Mouse (Mus musculus) ovary, adult 18-20 months (tissue): ENCODE data around the gene Stox2.

Experiments
- DNase-seq: peaks from one replicate; pipeline ENCODE4 v3.0.0; 2022; ENCODE audit warnings: low spot score, mixed read lengths

Gene Stox2

DNA sequence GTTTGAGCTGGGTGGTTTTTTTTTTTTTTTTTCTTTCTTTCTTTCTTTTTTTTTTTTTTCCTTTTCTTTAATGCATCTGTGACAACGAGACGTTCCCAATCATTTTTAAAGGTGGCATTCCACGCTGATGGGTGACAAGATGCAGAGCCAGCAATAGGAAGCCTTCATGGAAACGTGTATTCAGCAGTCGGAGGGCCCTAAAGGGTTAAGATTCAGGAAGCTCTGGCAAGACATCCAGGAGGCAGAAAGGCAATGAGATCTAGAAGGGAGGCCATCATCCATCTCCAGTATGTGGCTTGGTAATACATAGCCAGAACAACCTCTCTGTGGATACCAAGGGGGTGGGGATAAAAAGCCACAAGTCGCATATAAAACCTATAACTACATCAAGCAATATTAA, 156.5 kb downstream of the Stox2 start:
- no peak for DNase-seq

DNA sequence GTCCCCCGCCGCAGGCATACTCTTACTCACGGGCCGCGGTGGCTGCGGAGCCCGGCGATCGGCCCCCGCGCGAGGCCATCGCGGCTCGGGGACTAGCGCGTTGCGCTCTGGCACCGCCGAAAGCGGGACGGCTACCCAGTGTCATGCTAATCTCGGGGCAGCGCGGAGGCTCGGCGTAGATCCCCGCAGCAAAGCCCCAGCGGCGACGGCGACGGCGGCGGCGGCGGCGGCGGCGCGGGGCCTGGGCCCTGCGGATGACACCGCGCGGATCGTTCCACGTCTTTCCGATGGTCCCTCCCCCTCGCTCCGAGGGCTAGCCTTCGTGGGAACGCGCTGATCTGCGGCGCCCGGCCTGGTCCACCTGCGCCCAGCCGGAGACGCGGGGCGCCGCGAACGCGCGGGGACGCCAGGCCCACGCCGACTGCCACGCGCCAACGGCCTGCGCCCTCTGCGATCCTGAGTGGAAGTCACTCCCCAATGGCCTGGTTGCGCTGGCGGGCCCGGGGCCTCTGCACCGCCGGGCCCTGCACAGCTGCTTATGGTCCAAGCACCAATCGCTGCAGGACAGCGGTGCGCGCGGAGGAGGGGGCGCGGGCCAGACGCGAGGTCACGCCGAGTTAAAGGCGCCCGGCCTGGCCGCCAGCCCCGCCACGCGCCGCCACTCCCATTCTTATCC, 157.2 kb downstream of the Stox2 start:
- peak; percentile 66 for DNase-seq

DNA sequence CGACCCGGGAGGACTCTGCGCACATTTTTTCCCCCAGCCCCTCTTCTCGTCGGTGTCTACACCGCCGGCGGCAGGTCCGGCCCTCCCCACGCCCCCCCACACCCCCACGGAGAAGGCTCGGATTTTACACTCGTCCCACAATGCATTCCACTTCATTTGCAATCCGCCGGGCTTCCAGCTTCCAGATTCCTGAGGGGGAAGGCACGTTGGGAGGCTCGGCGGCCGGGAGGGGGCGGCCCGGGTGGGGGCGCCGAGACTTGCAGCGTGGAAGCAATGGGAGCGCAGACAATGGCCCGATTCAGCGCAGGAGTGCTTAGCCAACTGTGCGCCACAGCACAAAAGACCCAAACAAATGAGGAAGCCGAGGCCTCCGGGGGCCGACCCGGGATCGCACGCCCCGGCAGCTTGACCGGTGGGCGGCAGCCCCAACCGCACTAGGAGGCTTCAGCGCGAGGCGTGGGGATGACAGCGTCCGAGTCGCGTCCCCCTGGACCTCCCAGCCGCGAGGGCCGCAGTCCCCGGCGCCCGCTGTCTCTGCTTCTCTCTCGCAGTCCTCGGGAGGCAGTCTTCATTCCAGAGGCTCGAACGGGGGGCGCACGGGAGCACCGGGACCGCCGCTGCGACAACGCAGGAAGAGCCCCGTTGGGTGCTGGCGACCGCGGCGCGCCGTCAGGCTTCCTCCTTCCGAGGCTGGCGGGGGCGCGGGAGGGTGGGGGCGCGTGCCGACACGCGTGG, 157.9 kb downstream of the Stox2 start:
- DNase-seq, result no peak

DNA sequence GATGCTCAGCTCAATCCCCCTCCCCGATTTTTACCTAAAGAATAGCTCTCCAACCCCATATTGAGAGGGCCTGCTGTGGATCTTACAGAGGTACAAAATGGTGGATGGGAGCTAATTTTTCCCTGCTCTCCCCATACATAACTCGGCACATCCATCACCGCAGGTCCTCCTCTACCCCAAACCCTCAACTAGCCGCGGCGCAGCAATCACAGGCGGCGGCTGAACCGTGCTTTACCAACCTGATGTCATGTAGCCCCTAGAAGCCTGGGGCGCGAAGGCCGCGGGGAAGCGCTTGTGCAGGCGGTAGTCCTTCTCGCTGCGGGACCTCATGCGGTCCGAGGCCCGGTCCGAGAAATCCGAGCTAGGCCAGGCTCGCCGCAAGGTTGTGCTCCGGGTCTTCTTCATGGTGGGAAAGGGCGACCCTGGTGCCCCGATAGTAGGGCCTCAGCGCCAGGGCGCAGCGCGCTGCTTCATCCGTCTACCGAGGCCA, 158.5 kb downstream of the Stox2 start:
- no peak for DNase-seq

DNA sequence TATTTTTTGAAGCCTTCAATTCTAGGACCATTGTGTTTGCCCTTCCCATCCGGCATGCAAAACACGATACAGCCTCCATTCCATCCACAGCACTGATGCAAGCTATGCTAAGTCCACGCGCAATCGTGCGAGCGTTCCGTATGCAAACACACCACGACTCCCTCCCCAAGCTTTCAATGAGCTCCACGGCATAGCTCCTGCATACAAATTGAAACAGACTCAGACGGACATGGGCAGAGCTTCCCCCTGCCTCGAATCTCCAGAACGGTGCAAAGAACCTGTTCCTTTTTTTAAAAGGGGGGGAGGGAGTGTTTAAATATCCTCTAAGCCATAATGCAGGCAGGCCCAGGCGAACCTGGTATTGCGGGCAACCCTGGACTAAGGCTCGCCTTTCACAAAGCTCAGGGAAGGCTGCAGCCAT, 159.0 kb downstream of the Stox2 start:
- DNase-seq, result no peak

DNA sequence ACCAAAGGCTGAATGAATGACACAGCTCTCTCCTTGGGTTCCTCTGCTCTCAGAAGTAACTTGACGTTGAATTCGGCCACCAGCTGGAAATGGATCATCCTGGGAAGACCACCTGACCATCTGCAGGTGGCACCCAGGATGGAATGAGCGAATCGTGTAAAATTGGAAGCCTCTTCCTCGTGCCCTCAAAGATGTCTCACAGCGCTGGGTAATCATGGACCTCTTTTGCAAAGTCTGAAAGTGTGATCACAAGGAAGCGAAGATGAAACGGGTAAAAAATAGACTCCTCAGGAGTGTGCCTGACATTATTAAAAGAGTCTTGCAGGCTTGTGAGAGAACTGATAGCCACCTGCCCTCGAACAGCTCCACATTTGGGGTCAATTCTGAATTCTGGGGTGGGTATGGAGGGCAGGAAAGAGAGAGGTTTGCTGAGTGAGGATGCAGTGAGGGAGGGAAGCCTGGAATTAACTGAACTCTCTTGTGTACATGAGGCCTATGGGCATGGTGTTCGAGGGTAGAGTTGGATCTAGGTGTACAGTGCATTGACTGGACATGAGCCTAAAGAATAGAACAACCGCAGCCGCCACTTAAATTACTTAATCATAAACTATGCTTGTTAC, 160.0 kb downstream of the Stox2 start:
- no peak for DNase-seq

DNA sequence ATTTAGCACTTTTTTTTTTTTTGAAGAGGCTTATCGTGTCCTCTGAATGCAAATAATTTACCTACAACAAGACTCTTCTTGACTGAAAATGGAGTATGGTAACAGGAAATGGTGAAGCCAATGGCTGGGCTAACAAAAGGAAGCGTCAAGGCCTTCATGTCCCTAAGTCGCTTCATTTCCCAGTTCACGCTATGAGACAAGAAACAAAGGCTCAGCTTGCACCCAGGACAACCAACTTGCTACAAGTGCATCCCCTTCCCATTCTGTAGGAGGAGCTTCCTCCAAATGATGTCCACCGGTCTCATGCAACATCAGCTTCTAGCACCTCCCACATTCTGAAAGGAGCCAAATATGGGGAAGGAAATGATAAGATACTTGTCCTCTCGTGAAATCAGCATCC, 160.7 kb downstream of the Stox2 start:
- no peak for DNase-seq

DNA sequence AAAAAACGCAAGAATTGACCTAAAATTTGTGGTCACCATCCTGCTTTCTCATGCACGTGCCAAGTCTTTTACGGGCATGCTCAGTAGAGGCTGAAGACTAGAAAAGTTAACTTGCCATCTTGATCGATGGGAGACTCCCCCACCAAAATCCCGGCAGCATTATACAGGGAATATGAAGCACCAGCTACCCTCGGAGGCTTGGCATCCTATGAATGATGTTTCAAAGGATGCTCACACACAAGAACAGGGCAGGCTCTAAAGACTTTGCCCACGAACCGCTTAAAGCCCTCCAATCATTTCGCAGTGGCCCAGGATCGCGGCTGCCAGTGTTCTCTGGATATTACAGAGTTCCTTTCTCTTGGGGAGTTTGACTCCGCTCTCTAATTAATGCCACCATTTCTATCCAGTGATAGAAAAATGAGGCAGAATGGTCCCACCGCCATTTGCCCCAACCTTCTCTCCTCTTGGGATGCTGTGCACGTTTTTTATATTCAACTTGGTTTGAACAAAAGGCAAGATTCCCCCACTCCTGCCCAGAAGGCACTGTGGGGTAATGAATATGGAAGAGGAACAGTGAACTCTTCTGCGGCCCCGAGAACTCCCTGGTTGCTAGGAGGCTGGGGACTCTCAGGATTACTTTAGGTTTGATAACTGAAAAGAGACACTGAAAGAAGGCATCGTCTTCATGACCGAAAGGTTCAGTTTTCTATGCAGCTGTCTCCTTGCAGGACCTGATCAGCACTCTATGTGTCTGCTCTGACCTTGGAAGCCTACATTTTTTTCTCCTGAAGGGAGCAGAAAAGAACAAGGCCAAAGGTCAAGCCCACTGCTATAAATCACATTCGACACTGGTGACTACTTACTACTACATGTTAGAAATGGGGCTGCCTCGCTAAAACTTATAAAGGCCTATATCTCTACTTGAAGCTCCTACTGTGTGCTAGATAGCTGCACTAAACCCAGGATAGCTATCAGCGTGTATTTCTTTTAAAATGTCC, 161.5 kb downstream of the Stox2 start:
- no peak for DNase-seq

DNA sequence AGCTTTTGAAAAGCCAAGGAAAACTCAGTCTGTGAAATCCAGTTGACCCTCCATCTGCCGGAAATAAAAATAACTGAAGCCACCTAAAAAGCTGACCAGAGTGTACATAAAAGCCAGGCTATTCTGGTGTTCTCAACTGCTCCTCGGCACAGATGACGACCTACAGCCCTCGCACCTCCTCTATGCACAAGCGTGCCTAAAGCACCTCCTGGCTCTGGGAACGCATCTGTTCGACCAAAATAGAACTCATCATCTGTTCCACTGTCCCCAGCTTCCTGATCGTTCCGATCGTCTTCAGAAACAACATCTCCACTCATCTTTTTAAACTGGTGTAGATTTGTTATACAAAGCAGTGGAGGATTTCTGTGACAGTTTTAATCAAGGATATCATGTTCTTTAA, 166.3 kb downstream of the Stox2 start:
- DNase-seq, result no peak

DNA sequence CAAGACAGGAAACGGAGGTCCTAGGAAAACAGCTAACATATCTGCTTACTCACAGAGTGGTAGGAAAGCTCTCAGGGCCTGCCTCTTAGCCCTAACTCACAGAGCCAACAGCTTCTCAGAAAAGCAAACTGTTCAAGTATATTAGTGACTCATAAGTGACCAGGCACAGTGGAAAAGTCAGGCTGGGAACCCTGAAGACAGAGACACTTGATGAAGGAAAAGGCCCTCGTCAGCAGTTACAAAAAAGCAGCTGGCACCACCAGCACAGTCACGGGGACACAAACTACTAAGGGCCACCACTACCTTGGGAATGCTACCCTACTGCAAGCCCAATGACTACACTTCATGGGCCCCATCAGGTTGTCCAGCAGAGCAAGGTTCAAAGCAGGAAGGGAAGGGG, 168.0 kb downstream of the Stox2 start:
- DNase-seq, result no peak

DNA sequence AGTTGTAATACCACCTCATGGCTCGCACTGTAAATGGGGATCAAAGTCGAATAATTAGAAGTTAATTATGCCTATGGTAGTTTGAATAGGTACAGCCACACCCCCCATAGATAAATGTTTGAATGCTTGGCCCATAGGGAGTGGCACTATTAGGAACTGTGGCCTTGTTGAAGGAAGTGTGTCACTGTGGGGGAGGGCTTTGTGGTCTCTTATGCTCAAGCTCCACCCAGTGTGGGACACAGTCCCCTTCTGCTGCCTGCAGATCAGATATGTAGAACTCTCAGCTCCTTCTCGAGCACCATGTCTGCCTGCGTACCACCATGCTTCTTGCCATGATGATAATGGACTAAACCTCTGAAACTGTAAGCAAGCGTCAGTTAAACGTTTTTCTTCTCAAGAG, 177.2 kb downstream of the Stox2 start:
- no peak for DNase-seq

DNA sequence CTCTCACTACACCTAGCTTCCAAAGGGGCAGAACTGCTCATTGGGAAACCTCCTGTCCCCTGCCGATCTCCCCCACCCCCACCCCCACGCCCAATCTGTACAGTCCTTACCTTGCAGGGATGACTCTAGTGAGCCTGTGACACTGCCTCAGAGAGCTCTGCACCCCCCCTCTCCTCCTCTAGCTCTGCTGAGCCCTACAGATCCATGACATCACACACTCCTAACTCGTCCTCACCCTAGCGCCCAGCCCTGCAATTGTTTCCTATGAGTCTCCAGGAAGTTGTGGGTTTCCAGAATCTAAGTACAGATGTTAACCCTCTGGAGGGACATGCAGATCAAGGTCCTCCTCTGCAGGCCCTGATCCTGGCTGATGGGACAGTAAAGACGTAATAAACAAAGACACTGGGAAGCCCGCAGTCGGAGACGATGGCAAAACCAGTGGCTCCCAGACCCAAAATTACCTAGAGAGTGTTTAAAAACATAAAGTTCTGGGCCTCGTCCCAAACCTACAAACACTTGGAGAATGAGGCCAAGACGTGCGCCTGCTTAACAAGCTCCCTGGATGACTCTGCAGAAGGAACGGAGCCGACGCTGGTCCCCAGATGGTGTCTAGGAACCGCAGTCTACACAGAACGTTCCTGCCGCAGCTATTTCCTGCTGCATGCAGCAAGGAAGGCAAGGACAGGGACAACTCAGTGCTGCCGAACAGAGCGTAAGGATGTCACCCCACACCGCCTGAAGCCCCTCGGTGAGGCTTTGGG, 177.9 kb downstream of the Stox2 start:
- DNase-seq, result no peak

DNA sequence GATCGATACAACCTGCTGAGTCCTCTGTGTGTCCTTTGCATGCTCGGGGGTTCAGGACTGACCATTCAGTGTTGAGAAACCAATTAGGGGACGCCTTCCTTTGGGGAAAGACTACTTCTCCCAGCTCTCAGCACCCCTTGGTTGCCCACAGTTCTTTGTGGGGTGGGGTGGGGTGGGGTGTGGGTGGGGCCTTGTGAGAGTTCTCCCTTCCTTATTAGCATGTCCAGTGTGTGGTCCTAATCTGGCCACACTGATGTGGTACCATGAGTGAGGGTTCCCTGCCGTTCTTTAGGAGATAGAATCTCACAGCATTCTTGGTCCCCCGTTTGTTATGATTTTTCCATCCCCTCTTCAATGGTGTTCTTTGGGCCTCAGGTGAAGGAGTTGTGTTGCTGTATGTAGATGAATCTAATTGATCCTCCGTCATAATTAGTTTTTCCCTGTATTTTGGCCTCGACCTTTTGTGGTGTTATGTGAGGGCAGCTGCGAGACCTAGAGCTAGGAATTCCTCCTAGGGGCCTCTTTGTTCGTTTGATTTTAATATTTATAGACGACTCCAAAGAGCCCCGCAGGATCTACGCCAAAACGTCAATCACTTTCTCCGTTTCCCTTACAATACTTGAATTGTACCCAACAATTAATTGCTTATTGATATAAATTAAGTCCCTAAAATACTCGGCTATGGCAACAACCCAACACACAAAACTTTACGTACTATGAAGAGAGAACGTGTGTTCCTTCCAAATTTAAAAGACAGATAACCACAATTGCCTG, 182.9 kb downstream of the Stox2 start:
- DNase-seq, result no peak

DNA sequence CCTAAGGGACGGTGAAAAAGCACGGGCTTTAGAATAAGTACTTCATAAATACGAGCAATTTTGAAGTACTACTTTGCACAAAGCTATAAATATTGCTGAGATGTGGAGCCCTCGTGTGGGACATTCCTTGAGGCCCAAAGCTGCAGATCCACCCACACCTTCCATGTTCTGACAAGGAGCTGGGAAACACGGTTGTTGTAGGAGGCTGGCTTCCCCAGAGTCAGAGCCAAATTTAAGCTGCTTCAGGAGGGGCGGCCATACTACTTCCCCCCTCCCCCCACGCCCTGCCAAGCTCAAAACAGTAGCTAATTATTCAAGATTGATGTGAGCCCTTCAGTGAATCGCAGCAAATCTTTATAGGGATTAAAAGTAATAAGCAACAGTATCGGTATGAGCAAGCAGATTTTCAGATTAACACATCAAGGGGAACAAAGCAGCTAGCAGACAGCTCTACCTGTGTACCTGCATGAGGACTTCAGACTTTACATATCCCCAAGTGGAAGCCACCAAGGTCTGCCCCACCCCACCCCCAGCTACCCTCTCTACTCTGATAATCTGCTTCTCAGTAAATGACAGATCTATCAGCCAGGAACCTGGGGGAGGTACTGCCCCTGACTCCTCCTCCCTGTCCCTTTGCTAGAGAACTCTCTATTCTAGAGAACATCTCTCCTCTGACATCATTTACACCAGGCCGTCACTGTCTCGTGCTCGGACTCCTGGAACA, 185.2 kb downstream of the Stox2 start:
- no peak for DNase-seq

DNA sequence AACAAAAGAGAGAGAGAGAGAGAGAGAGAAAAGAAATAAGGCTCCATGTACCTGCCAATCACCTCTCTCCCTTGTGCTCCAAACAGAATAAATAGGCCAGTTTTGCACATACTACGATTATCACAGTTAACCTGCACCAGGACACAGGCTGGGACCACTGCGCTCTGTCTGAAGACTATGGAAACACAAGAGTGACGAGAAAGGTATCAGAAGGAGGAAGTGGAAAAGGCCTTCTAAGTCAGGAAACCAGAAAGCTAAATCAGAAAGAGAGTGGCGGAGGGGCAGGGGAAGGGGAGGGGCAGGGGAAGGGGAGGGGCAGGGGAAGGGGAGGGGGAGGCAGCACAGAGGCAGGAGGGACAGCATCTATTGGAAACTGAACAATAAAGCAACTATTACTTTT, 195.3 kb downstream of the Stox2 start:
- no peak for DNase-seq

DNA sequence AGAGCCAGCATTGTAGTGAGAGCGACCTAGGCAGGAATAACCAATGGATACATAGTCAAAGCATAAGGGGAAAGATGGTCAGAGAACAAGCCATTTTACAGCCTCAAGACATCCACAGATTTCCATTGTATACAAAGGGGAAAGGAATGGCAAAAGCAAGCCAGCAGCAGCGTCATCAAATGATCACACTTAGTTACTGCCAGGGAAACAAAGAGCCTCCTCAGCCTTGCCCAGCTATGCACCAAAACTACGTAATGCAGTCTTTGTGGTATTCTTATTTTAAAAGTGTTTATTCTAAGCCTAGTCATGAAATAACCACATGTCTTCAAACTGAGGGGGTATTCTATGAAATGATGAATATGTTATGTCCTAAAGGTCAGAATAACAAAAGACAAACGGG, 201.0 kb downstream of the Stox2 start:
- no peak for DNase-seq

DNA sequence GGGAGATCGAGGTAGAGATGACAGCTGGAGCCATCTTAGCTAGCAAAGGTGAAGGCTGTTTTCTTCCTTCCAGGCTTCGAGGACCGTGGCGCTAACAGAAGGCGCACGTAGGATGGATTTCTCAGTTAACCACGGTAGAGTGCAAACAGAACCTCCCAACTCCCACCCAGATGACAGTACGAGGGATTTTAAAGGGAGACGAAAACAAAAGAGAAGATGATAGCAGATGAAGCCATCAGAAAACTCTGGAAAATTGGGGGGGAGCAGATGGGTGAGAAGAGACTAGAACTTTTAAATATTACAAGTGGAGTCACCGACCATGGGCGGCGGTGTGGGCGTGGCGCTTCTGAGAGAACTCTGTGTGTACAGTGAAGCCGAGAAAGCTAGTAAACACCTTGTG, 202.0 kb downstream of the Stox2 start:
- DNase-seq, result no peak

DNA sequence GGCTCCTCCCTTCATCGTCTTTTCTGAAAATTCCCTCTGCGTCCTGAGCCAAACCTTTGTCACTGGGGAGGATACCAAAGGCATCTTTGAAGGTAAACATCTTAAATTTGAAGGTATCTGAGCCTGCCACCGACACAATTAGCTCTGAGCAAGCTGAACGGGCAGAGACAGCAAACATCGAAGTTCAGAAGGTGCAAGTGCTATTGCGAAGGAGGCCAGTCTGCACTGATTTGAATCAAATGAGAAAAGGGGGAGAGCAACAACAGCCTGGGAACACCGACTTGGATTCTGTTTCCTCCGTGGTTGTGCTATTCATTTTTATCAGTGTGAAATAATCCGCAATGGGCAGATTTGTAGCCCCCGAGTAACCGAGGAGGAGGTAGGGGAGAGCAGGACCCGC, 202.5 kb downstream of the Stox2 start:
- no peak for DNase-seq

DNA sequence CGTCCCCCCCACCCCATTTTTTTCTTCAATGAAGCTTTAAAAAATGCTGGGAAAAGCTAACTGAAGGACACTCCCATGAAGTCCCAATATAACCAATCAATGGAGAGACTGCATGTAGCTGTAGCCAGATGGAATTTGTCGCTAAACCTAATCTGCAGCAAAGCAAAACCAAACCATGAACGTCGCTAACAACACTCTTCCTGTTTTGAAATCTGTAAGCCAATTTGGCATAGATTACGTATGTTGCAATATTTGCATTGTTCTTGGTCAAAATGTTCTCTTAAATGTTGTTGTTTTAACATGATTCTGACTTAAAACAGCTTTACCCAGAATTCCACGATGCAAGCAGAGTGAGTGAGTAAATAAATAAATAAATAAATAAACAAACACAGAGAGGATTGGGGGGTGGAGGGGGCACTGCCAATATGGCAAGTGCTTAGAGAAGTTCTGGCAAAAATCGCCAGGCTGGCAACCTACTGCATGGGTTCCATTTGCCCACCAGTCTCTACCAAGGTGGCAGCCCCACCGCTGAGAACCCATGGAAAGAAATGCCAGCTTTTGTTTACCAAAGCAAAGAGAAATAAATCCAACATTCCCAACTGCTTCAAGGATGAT, 203.0 kb downstream of the Stox2 start:
- no peak for DNase-seq
